Mouse (Mus musculus): Measurements from ENCODE around the gene Nudt13. TPM values are rescaled to one million over a fixed set of nuclear protein-coding genes. Genes with fewer than 3 reads are reported as not detected.
A peak's percentile ranks its signal among the peaks of the same experiment; 100 is the strongest.

The Nudt13 gene
- polyA plus RNA-seq, 1 experiment = 0.13 TPM

GRCm38 (mm10) chr14:20328474-20328873 lies 34.0 kb downstream of the Nudt13 start:
- Histone ChIP-seq H3K4me3 (replicated peaks) (no peak overlapping the region), H3K36me3 (ENCODE audit: control insufficient read depth) (peaks cover 75% of the 10 kb centered on the region), H3K27me3 (ENCODE audit: control insufficient read depth) (no peaks in the 10 kb centered on the region), H3K4me1 (ENCODE audit: control insufficient read depth) (no peaks in the 10 kb centered on the region), H3K9me3 (ENCODE audit: control insufficient read depth, low read length) (no peaks in the 10 kb centered on the region)
- TF ChIP-seq GATA1 (IDR thresholded peaks at IDR 0.05; ENCODE audit: low read length) (no peak), TAL1 (IDR thresholded peaks at IDR 0.05; ENCODE audit: low read length) (no peak)

- H3K36me3 ChIP-seq (ENCODE audit: control insufficient read depth) = peaks cover 85% of the 10 kb centered on the region
These were observed 36.8 kb downstream of the Nudt13 start for GRCm38 (mm10) chr14:20331316-20331715.

GRCm38 (mm10) chr14:20339415-20339814 lies 44.9 kb downstream of the Nudt13 start:
- Histone ChIP-seq H3K36me3 (ENCODE audit: control insufficient read depth) (peaks cover 72% of the 10 kb centered on the region), H3K9me3 (ENCODE audit: control insufficient read depth, low read length) (no peaks in the 10 kb centered on the region), H3K27me3 (ENCODE audit: control insufficient read depth) (no peaks in the 10 kb centered on the region), H3K4me3 (replicated peaks) (no peak overlapping the region), H3K4me1 (ENCODE audit: control insufficient read depth) (peaks cover 10% of the 10 kb centered on the region)
- no peak for TF ChIP-seq TAL1 (IDR thresholded peaks at IDR 0.05; ENCODE audit: low read length)
- TF ChIP-seq GATA1 (IDR thresholded peaks at IDR 0.05; ENCODE audit: low read length) = no peak

More at GRCm38 (mm10) chr14:20331316-20331715, 36.8 kb downstream of the Nudt13 start:
- H3K4me1 ChIP-seq (ENCODE audit: control insufficient read depth) = no peaks in the 10 kb centered on the region
- no peak for TF ChIP-seq TAL1 (IDR thresholded peaks at IDR 0.05; ENCODE audit: low read length)
- no peak for TF ChIP-seq GATA1 (IDR thresholded peaks at IDR 0.05; ENCODE audit: low read length)
- no peaks in the 10 kb centered on the region for H3K9me3 ChIP-seq (ENCODE audit: control insufficient read depth, low read length)
- no peak overlapping the region for H3K4me3 ChIP-seq (replicated peaks)
- H3K27me3 ChIP-seq (ENCODE audit: control insufficient read depth) = no peaks in the 10 kb centered on the region

GRCm38 (mm10) chr14:20340149-20340548 lies 45.7 kb downstream of the Nudt13 start:
- H3K9me3 ChIP-seq (ENCODE audit: control insufficient read depth, low read length) = no peaks in the 10 kb centered on the region
- peaks cover 73% of the 10 kb centered on the region for H3K36me3 ChIP-seq (ENCODE audit: control insufficient read depth)
- TF ChIP-seq TAL1 (IDR thresholded peaks at IDR 0.05; ENCODE audit: low read length) (no peak), GATA1 (IDR thresholded peaks at IDR 0.05; ENCODE audit: low read length) (no peak)
- H3K4me3 ChIP-seq (replicated peaks) = peak overlapping the region; percentile 47
- no peaks in the 10 kb centered on the region for H3K27me3 ChIP-seq (ENCODE audit: control insufficient read depth)
- peaks cover 12% of the 10 kb centered on the region for H3K4me1 ChIP-seq (ENCODE audit: control insufficient read depth)

GRCm38 (mm10) chr14:20340866-20341265 lies 46.4 kb downstream of the Nudt13 start:
- Histone ChIP-seq H3K4me3 (replicated peaks) (peak overlapping the region; percentile 47), H3K27me3 (ENCODE audit: control insufficient read depth) (no peaks in the 10 kb centered on the region), H3K36me3 (ENCODE audit: control insufficient read depth) (peaks cover 73% of the 10 kb centered on the region), H3K4me1 (ENCODE audit: control insufficient read depth) (peaks cover 19% of the 10 kb centered on the region), H3K9me3 (ENCODE audit: control insufficient read depth, low read length) (no peaks in the 10 kb centered on the region)
- no peak for TF ChIP-seq TAL1 (IDR thresholded peaks at IDR 0.05; ENCODE audit: low read length)
- TF ChIP-seq GATA1 (IDR thresholded peaks at IDR 0.05; ENCODE audit: low read length) = no peak

- peaks cover 45% of the 10 kb centered on the region for H3K36me3 ChIP-seq (ENCODE audit: control insufficient read depth)
- H3K4me3 ChIP-seq (replicated peaks) = no peak overlapping the region
- H3K27me3 ChIP-seq (ENCODE audit: control insufficient read depth) = no peaks in the 10 kb centered on the region
- no peaks in the 10 kb centered on the region for H3K9me3 ChIP-seq (ENCODE audit: control insufficient read depth, low read length)
- H3K4me1 ChIP-seq (ENCODE audit: control insufficient read depth) = peaks cover 40% of the 10 kb centered on the region
- TF ChIP-seq TAL1 (IDR thresholded peaks at IDR 0.05; ENCODE audit: low read length) = no peak
- no peak for TF ChIP-seq GATA1 (IDR thresholded peaks at IDR 0.05; ENCODE audit: low read length)
These were observed 51.4 kb downstream of the Nudt13 start for GRCm38 (mm10) chr14:20345885-20346284.

GRCm38 (mm10) chr14:20347441-20347990 lies 53.0 kb downstream of the Nudt13 start:
- Histone ChIP-seq H3K9me3 (ENCODE audit: control insufficient read depth, low read length) (no peaks in the 10 kb centered on the region), H3K4me3 (replicated peaks) (peak overlapping the region; percentile 97), H3K27me3 (ENCODE audit: control insufficient read depth) (no peaks in the 10 kb centered on the region), H3K36me3 (ENCODE audit: control insufficient read depth) (peaks cover 33% of the 10 kb centered on the region), H3K4me1 (ENCODE audit: control insufficient read depth) (peaks cover 37% of the 10 kb centered on the region)
- TF ChIP-seq GATA1 (IDR thresholded peaks at IDR 0.05; ENCODE audit: low read length) (no peak), TAL1 (IDR thresholded peaks at IDR 0.05; ENCODE audit: low read length) (no peak)

- H3K4me3 ChIP-seq (replicated peaks) = peak within 1 kb of the TSS; percentile 97
- no peaks in the 10 kb centered on the region for H3K9me3 ChIP-seq (ENCODE audit: control insufficient read depth, low read length)
- peaks cover 37% of the 10 kb centered on the region for H3K4me1 ChIP-seq (ENCODE audit: control insufficient read depth)
- TF ChIP-seq TAL1 (IDR thresholded peaks at IDR 0.05; ENCODE audit: low read length) (no peak), GATA1 (IDR thresholded peaks at IDR 0.05; ENCODE audit: low read length) (no peak)
- peaks cover 35% of the 10 kb centered on the region for H3K36me3 ChIP-seq (ENCODE audit: control insufficient read depth)
- no peaks in the 10 kb centered on the region for H3K27me3 ChIP-seq (ENCODE audit: control insufficient read depth)
These were observed 53.6 kb downstream of the Nudt13 start, which contains the start of the genes Ecd and Fam149b for GRCm38 (mm10) chr14:20347991-20348541. Ecd (minus strand) TSS chr14:20348121. Fam149b (plus strand) TSS chr14:20348162.

- Histone ChIP-seq H3K36me3 (ENCODE audit: control insufficient read depth) (peaks cover 49% of the 10 kb centered on the region), H3K9me3 (ENCODE audit: control insufficient read depth, low read length) (no peaks in the 10 kb centered on the region), H3K27me3 (ENCODE audit: control insufficient read depth) (no peaks in the 10 kb centered on the region), H3K4me1 (ENCODE audit: control insufficient read depth) (no peaks in the 10 kb centered on the region), H3K4me3 (replicated peaks) (no peak overlapping the region)
- TF ChIP-seq GATA1 (IDR thresholded peaks at IDR 0.05; ENCODE audit: low read length) (no peak), TAL1 (IDR thresholded peaks at IDR 0.05; ENCODE audit: low read length) (no peak)
These were observed 68.7 kb downstream of the Nudt13 start for GRCm38 (mm10) chr14:20363230-20363629.

Other genes starting within 250 kb of the Nudt13 start
- gene Saysd1, start 156.2 kb upstream of the Nudt13 start, polyA plus RNA-seq (2012) = 0.13 and 0.26 TPM in 2 replicates
- gene Kcnk5, start 112.9 kb upstream of the Nudt13 start, polyA plus RNA-seq (2012) = 1.6 and 1.9 TPM in 2 replicates
- 0.03 and 0.05 TPM in 2 replicates for gene Kcnk16, start 25.5 kb upstream of the Nudt13 start, polyA plus RNA-seq (2012)
- gene Ecd, start 53.4 kb downstream of the Nudt13 start, polyA plus RNA-seq (2012) = 1.2 and 2.3 TPM in 2 replicates
- gene Fam149b, start 53.5 kb downstream of the Nudt13 start, polyA plus RNA-seq (2012) = 1.1 TPM in 2 replicates
- 24.7 and 28.2 TPM in 2 replicates for gene Dnajc9, start 94.2 kb downstream of the Nudt13 start, polyA plus RNA-seq (2012)
- 1.8 and 2.8 TPM in 2 replicates for gene Mrps16, start 98.9 kb downstream of the Nudt13 start, polyA plus RNA-seq (2012)
- not detected in 2 replicates for gene Cfap70, start 157.5 kb downstream of the Nudt13 start, polyA plus RNA-seq (2012)
- gene Anxa7, start 185.4 kb downstream of the Nudt13 start, polyA plus RNA-seq (2012) = 6.2 and 7.4 TPM in 2 replicates
- gene Mss51, start 202.2 kb downstream of the Nudt13 start, polyA plus RNA-seq (2012) = 0.05 and 0.07 TPM in 2 replicates